Mouse (Mus musculus) midbrain, postnatal 0 days (tissue): ENCODE data around the gene Cryba4. TPM values are rescaled to one million over a fixed set of nuclear protein-coding genes. Genes with fewer than 3 reads are reported as not detected.

Source experiments
- ATAC-seq: fragments of 200-750 bp; cut with Nextera tagmentation; 2 replicates; pipeline ENCODE4 v1.8.0; 2017; ENCODE audit warnings: moderate number of reproducible peaks, mild to moderate bottlenecking, moderate TSS enrichment, moderate library complexity; ENCODE audit not compliant: low FRiP score
- DNase-seq: peaks from one replicate; pipeline ENCODE4 v3.0.0-alpha.2; 2015; ENCODE audit warnings: low spot score
- H3K27ac ChIP-seq: fragments of 300-500 bp; sonication (generic); 2 replicates; pipeline ENCODE4 v1.5.1; 2014; ENCODE audit warnings: low read depth, mild to moderate bottlenecking, low read length, mixed read lengths
- H3K27me3 ChIP-seq: fragments of 300-500 bp; sonication (generic); 2 replicates; pipeline ENCODE4 v1.6.1; 2014; ENCODE audit warnings: low read length, control low read depth, mixed read lengths; ENCODE audit not compliant: insufficient read depth
- H3K36me3 ChIP-seq: fragments of 300-500 bp; sonication (generic); 2 replicates; pipeline ENCODE4 v1.6.1; 2014; ENCODE audit warnings: low read length, control low read depth, mixed read lengths; ENCODE audit not compliant: insufficient read depth
- H3K4me1 ChIP-seq: fragments of 300-500 bp; sonication (generic); 2 replicates; pipeline ENCODE4 v1.6.1; 2014; ENCODE audit warnings: mild to moderate bottlenecking, control low read depth, antibody characterized with exemption, low read length, mixed read lengths; ENCODE audit not compliant: insufficient read depth
- H3K4me2 ChIP-seq: fragments of 300-500 bp; sonication (generic); 2 replicates; pipeline ENCODE4 v1.6.1; 2014; ENCODE audit warnings: low read depth, mild to moderate bottlenecking, low read length, mixed read lengths; ENCODE audit not compliant: poor library complexity, severe bottlenecking
- H3K4me3 ChIP-seq: fragments of 300-500 bp; sonication (generic); 2 replicates; pipeline ENCODE4 v1.5.1; 2014; ENCODE audit warnings: low read depth, mild to moderate bottlenecking, low read length, moderate library complexity
- H3K9ac ChIP-seq: fragments of 300-500 bp; sonication (generic); replicated peaks from 2 replicates; pipeline ENCODE4 v1.6.1; 2014; ENCODE audit warnings: mild to moderate bottlenecking, low read length, moderate library complexity, mixed read lengths; ENCODE audit not compliant: poor library complexity, severe bottlenecking
- H3K9me3 ChIP-seq: fragments of 300-500 bp; sonication (generic); 2 replicates; pipeline ENCODE4 v1.6.1; 2016; ENCODE audit warnings: low read length, control low read depth
- CTCF ChIP-seq: IDR thresholded peaks from 2 replicates; pipeline ENCODE4 v1.5.1; 2016; ENCODE audit warnings: antibody characterized with exemption, mild to moderate bottlenecking
- WGBS: fragments of 180-500 bp; shearing (Covaris S2); extraction: QIAGEN DNeasy Blood & Tissue Kit; methylation state at CpG from one replicate; pipeline ENCODE4 v1.1.7; 2014; 5-methylcytosine and 5-hydroxymethylcytosine counted together
- polyA plus RNA-seq: library from polyadenylated mRNA; unstranded; fragments of >200 nt; fragmentation: Nextera tagmentation; extraction: Ambion mirVana; gene quantifications from 2 replicates; pipeline ENCODE4 v1.2.1, GENCODE M21; 2015
- total RNA-seq: library from RNA; depleted of rRNA; stranded (reverse); fragments of >200 nt; gene quantifications from 2 replicates; pipeline ENCODE4 v1.2.3, GENCODE M21; 2014

Gene Cryba4
- total and polyA plus RNA-seq, 2 experiments from 2014 or later, result 1.6 to 2.9 TPM

DNA sequence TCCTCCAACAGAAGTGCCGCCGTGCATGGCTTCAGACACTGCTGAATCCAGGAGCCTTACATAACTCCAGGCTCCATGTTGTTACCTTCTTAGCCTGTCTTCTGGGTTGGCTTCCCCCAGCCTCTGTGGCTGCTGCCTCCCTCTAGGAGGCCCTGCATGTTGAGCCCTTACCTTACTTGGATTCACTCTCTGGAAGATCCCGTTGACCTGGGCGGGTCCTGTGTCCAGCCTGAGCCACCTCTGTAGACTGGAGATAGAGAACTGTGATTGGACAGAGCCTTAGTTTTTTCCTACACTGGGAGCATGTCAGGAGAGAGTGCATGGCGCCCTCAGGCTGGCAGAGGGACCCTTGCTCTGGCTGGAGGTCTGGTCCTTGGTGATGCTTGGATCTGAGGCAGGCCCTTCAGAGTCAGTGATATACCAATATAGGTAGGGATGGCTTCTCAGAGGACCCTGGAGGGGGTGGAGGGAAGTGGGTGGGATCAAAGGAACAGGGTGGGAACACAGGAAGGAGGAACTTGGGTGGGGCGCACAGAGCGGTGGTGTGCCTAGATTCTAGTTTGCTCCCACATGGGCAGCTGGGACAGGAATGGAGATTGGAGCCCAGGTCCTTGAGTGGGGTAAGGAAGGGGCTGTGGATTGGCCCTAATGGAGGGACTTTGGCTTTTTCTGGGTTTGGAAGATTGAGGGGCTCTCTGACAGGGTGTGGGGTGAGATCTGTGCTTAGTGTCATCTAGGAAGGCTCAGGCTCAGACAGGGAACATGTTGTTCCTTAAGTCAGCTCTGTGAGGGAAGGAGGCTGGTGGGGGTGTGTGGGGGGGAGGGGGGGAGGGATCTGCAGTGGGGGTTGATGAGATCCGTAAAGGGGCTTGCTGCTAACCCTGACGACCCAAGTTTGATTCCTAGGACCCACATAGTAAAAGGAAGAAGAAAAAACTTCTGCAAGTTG lies 36.1 kb upstream of the Cryba4 start:
- Histone ChIP-seq H3K4me3 (no peak overlapping the region), H3K9ac (no peak overlapping the region), H3K27ac (no peak overlapping the region), H3K4me1 (no peaks in the 10 kb centered on the region), H3K36me3 (no peaks in the 10 kb centered on the region), H3K4me2 (no peak overlapping the region), H3K9me3 (no peaks in the 10 kb centered on the region), H3K27me3 (no peaks in the 10 kb centered on the region)
- no peak for TF ChIP-seq CTCF
- 78% methylated on average over 9 of the region's 9 CpGs for WGBS
- no peak for DNase-seq
- no peak for ATAC-seq

DNA sequence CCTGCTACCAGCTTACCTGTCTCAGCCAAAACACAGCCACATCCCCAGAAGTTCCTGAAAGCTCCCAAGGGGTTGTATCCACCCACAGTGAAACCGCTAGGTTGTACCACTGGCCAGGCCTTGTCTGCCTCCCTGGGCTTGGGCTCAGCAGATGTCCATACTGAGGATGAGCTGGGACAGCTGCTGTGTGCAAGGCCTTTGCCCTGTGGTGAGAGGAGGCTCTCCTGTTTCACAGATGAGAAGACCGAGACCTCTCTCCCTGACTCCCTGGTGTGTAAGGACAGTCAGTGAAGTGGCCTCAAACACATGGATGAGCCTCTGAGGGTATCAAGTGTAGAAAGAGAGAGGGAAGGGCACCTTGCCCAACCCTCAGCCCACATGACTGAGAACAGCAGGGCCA lies 35.3 kb upstream of the Cryba4 start:
- H3K4me1 ChIP-seq, result no peaks in the 10 kb centered on the region
- H3K27ac ChIP-seq, result no peak overlapping the region
- no peak for TF ChIP-seq CTCF
- no peaks in the 10 kb centered on the region for H3K27me3 ChIP-seq
- no peaks in the 10 kb centered on the region for H3K36me3 ChIP-seq
- no peaks in the 10 kb centered on the region for H3K9me3 ChIP-seq
- H3K4me3 ChIP-seq, result no peak overlapping the region
- DNase-seq (no peak), ATAC-seq (no peak)
- WGBS, result 93% methylated on average over 2 of the region's 2 CpGs
- no peak overlapping the region for H3K4me2 ChIP-seq
- H3K9ac ChIP-seq, result no peak overlapping the region

DNA sequence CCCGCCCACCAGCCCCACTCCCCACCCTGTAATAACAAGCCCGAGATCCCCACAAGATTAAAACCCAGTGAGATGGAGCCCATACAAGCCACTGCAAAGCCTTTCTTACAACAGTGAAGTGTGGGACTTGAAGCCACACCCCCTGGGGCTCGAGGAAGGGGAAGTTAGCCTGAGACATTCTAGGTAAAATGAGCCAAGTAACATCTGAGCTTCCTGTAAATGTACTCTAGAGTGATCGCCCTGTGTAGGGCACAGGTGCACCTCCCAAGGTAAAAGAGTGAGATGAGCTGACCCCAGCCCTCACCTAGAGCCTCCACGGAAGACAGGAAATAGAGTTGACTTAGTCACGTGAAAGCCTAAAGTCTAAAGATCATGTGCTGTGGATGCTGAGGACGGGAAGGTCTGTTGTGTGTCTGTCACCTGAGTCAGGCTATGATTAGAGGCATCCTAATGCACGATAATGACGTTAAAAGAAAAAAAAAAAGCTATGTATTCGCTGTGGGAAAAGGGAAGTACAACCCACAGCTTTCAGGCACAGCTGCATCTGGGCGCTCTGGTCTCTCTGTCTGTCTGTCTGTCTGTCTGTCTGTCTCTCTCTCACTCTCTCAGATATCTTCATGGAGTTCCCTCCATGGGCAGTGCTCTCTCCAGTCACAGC lies 34.8 kb upstream of the Cryba4 start:
- H3K4me2 ChIP-seq, result no peak overlapping the region
- H3K9ac ChIP-seq, result no peak overlapping the region
- H3K36me3 ChIP-seq, result no peaks in the 10 kb centered on the region
- no peaks in the 10 kb centered on the region for H3K9me3 ChIP-seq
- 84% methylated on average over 11 of the region's 11 CpGs for WGBS
- no peak overlapping the region for H3K27ac ChIP-seq
- H3K27me3 ChIP-seq, result no peaks in the 10 kb centered on the region
- H3K4me3 ChIP-seq, result no peak overlapping the region
- H3K4me1 ChIP-seq, result no peaks in the 10 kb centered on the region
- DNase-seq (no peak), ATAC-seq (no peak)
- no peak for TF ChIP-seq CTCF

DNA sequence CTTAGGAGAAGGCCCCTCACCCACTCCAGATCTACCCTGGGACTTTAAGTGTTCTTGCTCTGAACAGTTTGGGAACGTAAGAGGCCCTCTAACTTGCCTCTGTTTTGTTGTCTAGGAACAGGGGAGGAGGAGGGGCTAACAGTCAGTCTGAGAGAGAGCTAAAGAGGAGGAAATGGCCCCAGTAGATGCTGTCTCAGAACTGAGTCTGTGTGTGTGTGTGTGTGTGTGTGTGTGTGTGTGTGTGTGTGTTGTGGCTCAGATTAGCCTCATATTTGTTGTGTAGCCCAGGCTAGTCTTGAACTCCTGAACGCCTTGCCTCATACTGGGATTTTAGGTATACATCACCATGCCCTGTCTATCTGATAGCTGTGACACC lies 34.3 kb upstream of the Cryba4 start:
- Histone ChIP-seq H3K36me3 (no peaks in the 10 kb centered on the region), H3K4me2 (no peak overlapping the region), H3K4me3 (no peak overlapping the region), H3K4me1 (no peaks in the 10 kb centered on the region), H3K9me3 (no peaks in the 10 kb centered on the region), H3K27me3 (no peaks in the 10 kb centered on the region), H3K9ac (no peak overlapping the region), H3K27ac (no peak overlapping the region)
- no peak for DNase-seq
- ATAC-seq, result no peak
- no peak for TF ChIP-seq CTCF
- 92% methylated on average over 2 of the region's 2 CpGs for WGBS

DNA sequence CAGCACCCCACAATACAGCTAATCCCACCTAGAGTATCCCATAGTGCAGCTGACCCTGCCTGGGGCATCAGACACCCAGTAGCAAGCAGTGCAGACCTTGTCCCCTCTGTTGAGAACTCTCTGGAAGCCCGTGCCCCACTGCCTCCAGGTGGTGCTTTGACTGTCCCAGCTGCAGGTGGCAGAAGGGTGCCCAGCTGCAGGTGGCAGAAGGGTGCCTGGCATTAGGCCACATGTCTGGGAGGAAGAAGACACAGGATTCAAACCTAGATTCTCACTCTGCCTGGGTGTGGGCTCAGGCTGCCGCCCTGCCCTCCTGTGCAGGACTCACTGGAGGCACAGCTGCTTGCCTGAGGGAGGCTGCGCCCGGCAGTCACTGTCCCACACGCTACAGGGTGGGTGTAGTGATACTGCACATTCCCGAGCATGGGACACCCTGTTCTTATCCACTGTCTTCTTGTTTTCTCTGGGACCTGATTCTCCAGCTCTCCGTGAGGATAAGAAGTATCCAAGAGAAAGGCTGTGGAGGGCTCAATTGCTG lies 33.3 kb upstream of the Cryba4 start:
- H3K36me3 ChIP-seq, result no peaks in the 10 kb centered on the region
- no peaks in the 10 kb centered on the region for H3K27me3 ChIP-seq
- ATAC-seq (no peak), DNase-seq (no peak)
- no peak overlapping the region for H3K27ac ChIP-seq
- no peak for TF ChIP-seq CTCF
- H3K9ac ChIP-seq, result no peak overlapping the region
- H3K9me3 ChIP-seq, result no peaks in the 10 kb centered on the region
- H3K4me1 ChIP-seq, result no peaks in the 10 kb centered on the region
- WGBS, result 89% methylated on average over 7 of the region's 7 CpGs
- H3K4me2 ChIP-seq, result no peak overlapping the region
- H3K4me3 ChIP-seq, result no peak overlapping the region

DNA sequence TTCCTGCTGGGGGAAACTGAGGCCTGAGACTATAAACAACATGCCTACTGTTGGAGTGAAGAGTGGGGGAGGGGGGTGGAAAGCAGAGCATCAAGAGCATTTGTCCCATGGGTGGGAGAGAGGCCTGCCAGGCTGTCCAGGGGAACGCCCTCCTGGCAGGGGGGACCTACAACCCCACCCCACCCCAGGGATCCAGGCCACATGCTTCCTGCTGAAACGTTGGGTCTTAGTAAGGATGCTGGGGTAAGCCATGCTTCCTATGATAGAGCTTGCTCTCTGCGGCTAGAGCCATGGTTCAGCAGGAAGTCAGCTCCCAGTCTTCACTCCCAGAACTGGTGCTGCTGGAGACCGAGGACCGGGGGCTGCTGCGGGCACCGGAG lies 31.9 kb upstream of the Cryba4 start:
- Histone ChIP-seq H3K4me3 (no peak overlapping the region), H3K4me1 (no peaks in the 10 kb centered on the region), H3K4me2 (no peak overlapping the region), H3K9ac (no peak overlapping the region), H3K36me3 (no peaks in the 10 kb centered on the region), H3K9me3 (no peaks in the 10 kb centered on the region), H3K27ac (no peak overlapping the region), H3K27me3 (no peaks in the 10 kb centered on the region)
- TF ChIP-seq CTCF, result no peak
- 83% methylated on average over 7 of the region's 7 CpGs for WGBS
- ATAC-seq, result no peak
- DNase-seq, result no peak
